Mouse (Mus musculus): Measurements from ENCODE around the gene Acsf2. TPM values are rescaled to one million over a fixed set of nuclear protein-coding genes. Genes with fewer than 3 reads are reported as not detected.

Gene Acsf2
- polyA plus RNA-seq, 1 experiment from 2014 or later = 8.6 TPM

DNA sequence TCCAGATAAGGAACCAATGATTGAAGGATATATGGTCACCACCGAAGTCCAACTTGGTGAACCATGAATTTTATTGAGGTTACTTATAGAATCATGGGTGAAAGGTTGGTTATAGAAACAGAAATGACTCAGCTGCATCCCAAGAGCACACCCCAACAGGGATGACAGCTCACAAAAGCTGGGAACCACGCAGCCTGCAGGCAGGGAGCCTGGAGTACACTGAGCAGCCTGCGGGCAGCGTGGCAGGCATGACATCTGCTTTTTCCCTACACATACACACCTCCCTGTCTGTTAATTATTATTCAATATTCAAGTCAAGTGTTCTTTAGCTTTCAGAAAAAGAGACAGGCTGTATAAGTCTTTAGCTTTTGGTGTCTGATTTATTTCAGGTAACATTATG, 12.9 kb upstream of the Acsf2 start:
- Histone ChIP-seq H3K27me3 (ENCODE audit: control insufficient read depth, insufficient read depth, low read length) (no peaks in the 10 kb centered on the region), H3K36me3 (ENCODE audit: control insufficient read depth, insufficient read depth, low read length) (no peaks in the 10 kb centered on the region), H3K9me3 (ENCODE audit: control insufficient read depth, low read length) (no peaks in the 10 kb centered on the region), H3K4me3 (ENCODE audit: low read depth, low read length) (no peak overlapping the region), H3K4me1 (ENCODE audit: control insufficient read depth, insufficient read depth, low read length) (no peaks in the 10 kb centered on the region), H3K9ac (ENCODE audit: low read length) (no peak overlapping the region), H3K4me2 (ENCODE audit: low read depth, severe bottlenecking) (no peak overlapping the region), H3K27ac (replicated peaks; ENCODE audit: low read depth, low read length) (no peak overlapping the region)
- ATAC-seq (ENCODE audit: insufficient number of reproducible peaks, low FRiP score, low TSS enrichment, low read depth) = no peak
- no peak for DNase-seq (ENCODE audit: low spot score)
- 81% methylated on average over 4 of the region's 4 CpGs for WGBS

DNA sequence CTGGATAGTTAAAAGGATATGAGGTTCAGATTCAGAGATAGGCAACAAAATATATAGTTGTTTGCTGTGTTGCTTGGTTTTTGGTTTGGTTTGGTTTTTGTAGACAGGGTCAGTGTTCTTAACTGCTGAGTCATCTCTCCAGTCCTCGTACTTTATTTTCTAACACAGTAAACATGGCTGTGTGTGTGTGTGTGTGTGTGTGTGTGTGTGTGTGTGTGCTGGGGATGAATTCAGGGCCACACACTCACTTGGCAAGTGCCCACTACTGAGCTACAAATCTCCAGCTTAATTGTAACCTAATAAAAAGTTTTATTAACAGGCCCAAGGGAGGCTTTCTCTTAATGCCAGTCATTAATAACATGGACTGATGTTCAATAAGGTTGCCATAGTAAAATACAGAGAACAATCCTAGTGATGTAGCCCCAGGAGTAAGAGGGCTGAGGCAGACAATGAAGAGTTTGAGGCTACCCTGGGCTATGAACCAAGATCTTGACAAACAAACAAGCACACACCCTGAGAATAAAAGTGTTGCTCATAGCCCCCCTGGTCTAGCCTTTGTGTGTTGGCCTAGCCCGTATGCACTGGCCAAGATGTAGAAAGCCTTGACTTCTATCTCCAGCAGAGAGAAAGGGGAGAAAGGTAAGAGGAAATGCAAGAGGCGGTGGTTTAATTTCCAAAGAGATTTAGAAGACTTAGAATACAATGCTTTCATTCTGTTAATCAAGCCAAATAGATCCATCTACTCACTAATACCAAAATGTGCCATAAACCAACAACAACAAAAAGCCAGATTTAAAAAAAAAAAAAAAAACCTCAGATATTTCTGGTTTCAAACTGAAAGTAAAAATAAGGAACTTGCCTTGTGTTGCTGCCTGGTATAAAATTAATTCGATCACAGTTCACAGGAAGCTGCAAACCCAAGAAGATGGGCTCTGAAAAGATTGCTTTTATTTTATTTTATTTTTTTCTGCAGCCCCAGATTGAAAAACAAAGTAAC, 9.4 kb upstream of the Acsf2 start:
- ATAC-seq (ENCODE audit: insufficient number of reproducible peaks, low FRiP score, low TSS enrichment, low read depth) (no peak), DNase-seq (ENCODE audit: low spot score) (no peak)
- WGBS = 78% methylated on average over 4 of the region's 4 CpGs
- Histone ChIP-seq H3K27me3 (ENCODE audit: control insufficient read depth, insufficient read depth, low read length) (no peaks in the 10 kb centered on the region), H3K4me3 (ENCODE audit: low read depth, low read length) (no peak overlapping the region), H3K4me2 (ENCODE audit: low read depth, severe bottlenecking) (no peak overlapping the region), H3K9me3 (ENCODE audit: control insufficient read depth, low read length) (no peaks in the 10 kb centered on the region), H3K9ac (ENCODE audit: low read length) (no peak overlapping the region), H3K4me1 (ENCODE audit: control insufficient read depth, insufficient read depth, low read length) (no peaks in the 10 kb centered on the region), H3K27ac (replicated peaks; ENCODE audit: low read depth, low read length) (no peak overlapping the region), H3K36me3 (ENCODE audit: control insufficient read depth, insufficient read depth, low read length) (no peaks in the 10 kb centered on the region)

DNA sequence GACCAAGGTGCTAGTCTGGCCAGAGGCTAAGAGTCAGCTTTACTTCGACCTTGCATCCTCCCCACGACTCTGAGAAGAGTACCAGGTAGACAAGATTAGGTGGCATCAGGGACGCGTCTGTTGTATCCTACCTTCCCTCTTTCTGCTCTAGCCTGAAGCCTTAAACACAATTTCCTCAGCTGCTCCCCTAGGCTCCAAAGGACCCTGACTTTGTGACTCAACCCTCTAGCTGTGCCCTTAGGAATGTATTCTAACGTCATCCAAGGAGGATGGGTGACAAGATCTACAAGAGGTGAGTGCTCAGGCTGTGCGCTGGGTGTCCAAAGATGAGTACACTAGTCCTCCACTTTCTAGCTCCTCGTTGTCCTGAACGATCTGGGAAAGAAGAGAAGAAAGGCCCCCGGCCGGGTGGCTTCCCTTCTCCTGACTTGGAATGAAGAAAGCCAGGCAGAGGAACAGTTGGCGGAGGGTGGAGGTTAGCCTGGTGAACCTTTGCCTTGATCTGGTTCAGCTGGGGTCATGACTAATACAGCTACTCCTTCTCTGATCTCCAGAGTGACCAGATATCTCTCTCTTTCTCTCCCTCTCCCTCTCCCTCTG, 785 bp upstream of the Acsf2 start:
- no peaks in the 10 kb centered on the region for H3K9me3 ChIP-seq (ENCODE audit: control insufficient read depth, low read length)
- DNase-seq (ENCODE audit: low spot score) (no peak), ATAC-seq (ENCODE audit: insufficient number of reproducible peaks, low FRiP score, low TSS enrichment, low read depth) (no peak)
- H3K36me3 ChIP-seq (ENCODE audit: control insufficient read depth, insufficient read depth, low read length) = no peaks in the 10 kb centered on the region
- no peak overlapping the region for H3K9ac ChIP-seq (ENCODE audit: low read length)
- H3K4me2 ChIP-seq (ENCODE audit: low read depth, severe bottlenecking) = peak overlapping the region; percentile 77
- H3K4me3 ChIP-seq (ENCODE audit: low read depth, low read length) = peak overlapping the region; percentile 59; the same call in 1 of the 2 replicates
- 0 out of 2 replicates have a peak, but pooled peaks cover 6% of the 10 kb centered on the region for H3K4me1 ChIP-seq (ENCODE audit: control insufficient read depth, insufficient read depth, low read length)
- no peaks in the 10 kb centered on the region for H3K27me3 ChIP-seq (ENCODE audit: control insufficient read depth, insufficient read depth, low read length)
- H3K27ac ChIP-seq (replicated peaks; ENCODE audit: low read depth, low read length) = no peak overlapping the region
- 62% methylated on average over 11 of the region's 11 CpGs for WGBS

DNA sequence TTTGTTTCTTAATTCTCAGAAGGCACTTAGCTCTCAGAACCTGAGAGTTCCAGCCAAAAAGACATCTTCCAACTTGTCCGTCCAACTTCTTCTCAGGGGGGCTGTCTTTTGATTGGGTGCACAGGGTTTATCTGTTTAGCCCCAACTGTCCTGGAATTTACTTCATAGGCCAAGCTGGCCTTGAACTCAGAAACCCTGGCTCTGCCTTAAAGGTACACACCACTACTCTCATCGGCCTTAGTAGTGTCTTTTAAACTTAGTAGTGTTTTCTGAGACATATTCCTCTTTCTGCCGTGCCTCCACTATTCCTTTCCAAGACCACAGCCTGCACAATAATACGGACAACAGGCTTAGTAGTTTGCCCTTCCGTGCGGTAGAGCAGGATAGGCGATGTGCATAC, 1.2 kb downstream of the Acsf2 start:
- no peak for DNase-seq (ENCODE audit: low spot score)
- peak overlapping the region; percentile 77; the same call in 1 of the 2 replicates for H3K4me2 ChIP-seq (ENCODE audit: low read depth, severe bottlenecking)
- H3K27ac ChIP-seq (replicated peaks; ENCODE audit: low read depth, low read length) = no peak overlapping the region
- H3K9me3 ChIP-seq (ENCODE audit: control insufficient read depth, low read length) = no peaks in the 10 kb centered on the region
- no peak overlapping the region for H3K4me3 ChIP-seq (ENCODE audit: low read depth, low read length)
- H3K9ac ChIP-seq (ENCODE audit: low read length) = no peak overlapping the region
- H3K27me3 ChIP-seq (ENCODE audit: control insufficient read depth, insufficient read depth, low read length) = no peaks in the 10 kb centered on the region
- ATAC-seq (ENCODE audit: insufficient number of reproducible peaks, low FRiP score, low TSS enrichment, low read depth) = no peak
- 0 out of 2 replicates have a peak, but pooled peaks cover 6% of the 10 kb centered on the region for H3K4me1 ChIP-seq (ENCODE audit: control insufficient read depth, insufficient read depth, low read length)
- WGBS = 94% methylated on average over 7 of the region's 7 CpGs
- no peaks in the 10 kb centered on the region for H3K36me3 ChIP-seq (ENCODE audit: control insufficient read depth, insufficient read depth, low read length)

DNA sequence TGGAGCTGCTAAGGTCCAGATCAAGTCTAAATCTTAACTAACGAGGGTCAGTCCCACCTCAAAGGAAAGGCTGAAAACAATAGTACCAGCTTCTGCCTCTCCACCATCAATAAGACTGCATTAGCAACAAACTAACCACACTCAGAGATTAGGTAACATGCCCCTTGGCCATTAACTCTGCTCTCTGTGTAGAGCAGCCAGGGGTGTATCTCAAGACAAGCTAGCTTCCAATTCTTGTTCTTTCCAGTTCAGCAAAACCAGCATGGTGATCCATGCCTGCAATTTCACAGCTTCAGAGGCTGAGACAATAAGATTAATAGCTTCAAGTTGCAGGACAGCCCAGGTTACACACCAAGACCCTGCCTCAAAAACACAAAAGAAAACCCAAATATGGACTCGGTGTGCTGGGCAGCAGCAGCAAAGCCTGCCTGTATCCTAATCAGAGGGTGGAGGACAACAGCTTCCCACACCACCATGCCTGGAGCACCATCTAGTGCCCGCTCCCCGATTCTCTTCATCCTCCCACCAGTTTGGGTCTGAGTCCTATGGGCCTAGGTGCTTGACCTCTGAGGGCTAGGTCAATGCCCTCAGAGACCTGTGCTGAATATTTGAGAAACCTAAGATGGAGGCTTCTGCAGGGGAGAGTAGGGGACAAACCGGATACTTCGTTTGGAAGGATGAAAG, 3.1 kb downstream of the Acsf2 start:
- no peaks in the 10 kb centered on the region for H3K27me3 ChIP-seq (ENCODE audit: control insufficient read depth, insufficient read depth, low read length)
- no peak overlapping the region for H3K9ac ChIP-seq (ENCODE audit: low read length)
- WGBS = 75% methylated on average over 6 of the region's 6 CpGs
- no peaks in the 10 kb centered on the region for H3K9me3 ChIP-seq (ENCODE audit: control insufficient read depth, low read length)
- H3K4me2 ChIP-seq (ENCODE audit: low read depth, severe bottlenecking) = no peak overlapping the region
- DNase-seq (ENCODE audit: low spot score) (no peak), ATAC-seq (ENCODE audit: insufficient number of reproducible peaks, low FRiP score, low TSS enrichment, low read depth) (no peak)
- H3K4me3 ChIP-seq (ENCODE audit: low read depth, low read length) = no peak overlapping the region
- H3K4me1 ChIP-seq (ENCODE audit: control insufficient read depth, insufficient read depth, low read length) = 0 out of 2 replicates have a peak, but pooled peaks cover 6% of the 10 kb centered on the region
- no peaks in the 10 kb centered on the region for H3K36me3 ChIP-seq (ENCODE audit: control insufficient read depth, insufficient read depth, low read length)
- no peak overlapping the region for H3K27ac ChIP-seq (replicated peaks; ENCODE audit: low read depth, low read length)

DNA sequence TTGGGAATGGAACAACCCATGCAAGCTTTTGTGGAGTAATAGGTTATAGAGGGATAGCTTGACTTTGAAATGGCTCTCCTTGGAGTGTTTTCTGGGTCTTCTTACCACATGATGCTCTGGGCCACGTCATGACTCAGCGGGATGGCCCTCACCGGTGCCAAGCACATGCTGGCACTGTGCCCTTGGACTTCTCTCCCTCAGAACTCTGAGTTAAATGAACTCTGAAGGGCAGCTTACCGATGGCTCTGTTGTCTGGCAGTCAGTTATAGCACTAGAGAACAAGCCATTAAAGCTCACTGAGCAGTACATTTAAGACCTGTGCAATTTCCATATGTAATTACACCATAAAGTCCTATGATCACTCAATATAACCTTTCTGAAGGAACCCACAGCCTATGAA, 4.4 kb downstream of the Acsf2 start:
- Histone ChIP-seq H3K27me3 (ENCODE audit: control insufficient read depth, insufficient read depth, low read length) (no peaks in the 10 kb centered on the region), H3K36me3 (ENCODE audit: control insufficient read depth, insufficient read depth, low read length) (no peaks in the 10 kb centered on the region), H3K9ac (ENCODE audit: low read length) (no peak overlapping the region), H3K4me1 (ENCODE audit: control insufficient read depth, insufficient read depth, low read length) (0 out of 2 replicates have a peak, but pooled peaks cover 6% of the 10 kb centered on the region), H3K27ac (replicated peaks; ENCODE audit: low read depth, low read length) (no peak overlapping the region), H3K4me3 (ENCODE audit: low read depth, low read length) (no peak overlapping the region), H3K4me2 (ENCODE audit: low read depth, severe bottlenecking) (no peak overlapping the region), H3K9me3 (ENCODE audit: control insufficient read depth, low read length) (no peaks in the 10 kb centered on the region)
- WGBS = 89% methylated on average over 4 of the region's 4 CpGs
- DNase-seq (ENCODE audit: low spot score) (no peak), ATAC-seq (ENCODE audit: insufficient number of reproducible peaks, low FRiP score, low TSS enrichment, low read depth) (no peak)

DNA sequence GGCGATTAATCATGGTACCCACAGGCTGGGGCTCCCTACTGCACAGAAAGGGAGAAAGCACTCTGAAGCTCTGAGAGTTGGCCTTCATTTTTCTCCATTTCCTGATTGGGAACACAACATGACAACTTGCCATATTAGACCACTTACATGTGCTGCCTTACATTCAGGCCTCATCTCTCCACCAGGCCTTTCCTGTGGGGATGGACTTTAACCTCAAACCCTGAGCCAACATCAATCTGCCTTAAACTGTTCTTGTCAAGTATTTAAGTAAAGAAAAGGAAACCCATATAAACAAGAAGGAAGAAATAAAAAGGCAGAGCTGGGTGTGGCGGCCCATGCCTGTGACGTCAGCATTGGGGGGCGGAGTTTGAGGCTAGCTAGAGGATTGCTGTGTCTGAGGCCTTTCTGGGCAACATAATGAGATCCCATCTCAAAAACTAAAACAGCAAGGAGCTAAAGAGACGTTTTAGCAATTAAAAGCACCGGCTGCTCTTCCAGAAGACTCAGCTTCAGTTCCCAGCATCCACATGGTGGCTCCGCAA, 5.3 kb downstream of the Acsf2 start:
- DNase-seq (ENCODE audit: low spot score) (no peak), ATAC-seq (ENCODE audit: insufficient number of reproducible peaks, low FRiP score, low TSS enrichment, low read depth) (no peak)
- Histone ChIP-seq H3K4me3 (ENCODE audit: low read depth, low read length) (no peak overlapping the region), H3K4me2 (ENCODE audit: low read depth, severe bottlenecking) (no peak overlapping the region), H3K36me3 (ENCODE audit: control insufficient read depth, insufficient read depth, low read length) (no peaks in the 10 kb centered on the region), H3K27me3 (ENCODE audit: control insufficient read depth, insufficient read depth, low read length) (no peaks in the 10 kb centered on the region), H3K9ac (ENCODE audit: low read length) (no peak overlapping the region), H3K4me1 (ENCODE audit: control insufficient read depth, insufficient read depth, low read length) (0 out of 2 replicates have a peak, but pooled peaks cover 3% of the 10 kb centered on the region), H3K9me3 (ENCODE audit: control insufficient read depth, low read length) (no peaks in the 10 kb centered on the region), H3K27ac (replicated peaks; ENCODE audit: low read depth, low read length) (no peak overlapping the region)
- 69% methylated on average over 7 of the region's 7 CpGs for WGBS

DNA sequence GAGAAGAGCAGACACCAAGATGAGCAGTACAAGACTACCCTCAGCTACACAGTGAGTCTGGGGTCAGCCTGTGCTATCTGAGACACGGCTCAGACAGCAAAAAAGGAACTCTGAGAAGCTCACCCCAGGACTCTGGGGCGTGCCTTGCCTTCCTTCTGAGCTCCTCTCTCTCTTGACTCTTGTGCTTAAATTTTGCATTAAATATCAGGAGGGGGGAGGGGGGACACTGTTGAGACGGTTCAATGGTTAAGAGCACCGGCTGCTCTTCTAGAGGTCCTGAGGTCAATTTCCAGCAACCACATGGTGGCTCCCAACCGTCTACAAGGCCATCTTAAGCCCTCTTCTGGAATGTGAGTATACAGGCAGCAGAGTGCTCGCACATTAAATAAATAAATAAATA, 14.2 kb downstream of the Acsf2 start:
- H3K4me2 ChIP-seq (ENCODE audit: low read depth, severe bottlenecking) = no peak overlapping the region
- H3K9ac ChIP-seq (ENCODE audit: low read length) = no peak overlapping the region
- ATAC-seq (ENCODE audit: insufficient number of reproducible peaks, low FRiP score, low TSS enrichment, low read depth) (no peak), DNase-seq (ENCODE audit: low spot score) (no peak)
- no peaks in the 10 kb centered on the region for H3K27me3 ChIP-seq (ENCODE audit: control insufficient read depth, insufficient read depth, low read length)
- no peaks in the 10 kb centered on the region for H3K4me1 ChIP-seq (ENCODE audit: control insufficient read depth, insufficient read depth, low read length)
- no peak overlapping the region for H3K27ac ChIP-seq (replicated peaks; ENCODE audit: low read depth, low read length)
- WGBS = 78% methylated on average over 6 of the region's 6 CpGs
- no peaks in the 10 kb centered on the region; the same call in 1 of the 2 replicates for H3K36me3 ChIP-seq (ENCODE audit: control insufficient read depth, insufficient read depth, low read length)
- H3K9me3 ChIP-seq (ENCODE audit: control insufficient read depth, low read length) = no peaks in the 10 kb centered on the region
- H3K4me3 ChIP-seq (ENCODE audit: low read depth, low read length) = no peak overlapping the region

Measured in limb, embryonic 11.5 days (tissue).